Mouse (Mus musculus): ENCODE results near the gene Galntl6. TPM values are rescaled to one million over a fixed set of nuclear protein-coding genes. Genes with fewer than 3 reads are reported as not detected.
A peak's percentile ranks its signal among the peaks of the same experiment; 100 is the strongest.

Gene Galntl6
- polyA plus RNA-seq, 1 experiment from 2014 or later = 1.2 TPM

GRCm38 (mm10) chr8:58568086-58568485 lies 344.4 kb downstream of the Galntl6 start:
- DNase-seq (ENCODE audit: low spot score) (no peak), ATAC-seq (ENCODE audit: low read depth) (no peak)
- H3K9ac ChIP-seq (ENCODE audit: low read depth, low read length) = no peak overlapping the region
- 0 out of 2 replicates have a peak, but pooled peaks cover 4% of the 10 kb centered on the region for H3K4me1 ChIP-seq (ENCODE audit: control insufficient read depth, insufficient read depth, low read length)
- no peaks in the 10 kb centered on the region for H3K27me3 ChIP-seq (replicated peaks; ENCODE audit: control insufficient read depth, insufficient read depth, low read length)
- no peaks in the 10 kb centered on the region for H3K36me3 ChIP-seq (ENCODE audit: control insufficient read depth, insufficient read depth, low read length)
- no peak overlapping the region for H3K27ac ChIP-seq (replicated peaks; ENCODE audit: low read depth, low read length)
- no peak overlapping the region for H3K4me3 ChIP-seq (ENCODE audit: low read depth, low read length)
- H3K4me2 ChIP-seq (ENCODE audit: low read depth, low read length) = no peak overlapping the region
- WGBS = 65% methylated on average over 2 of the region's 2 CpGs
- no peaks in the 10 kb centered on the region for H3K9me3 ChIP-seq (ENCODE audit: control insufficient read depth, low read length)

GRCm38 (mm10) chr8:58566115-58566514 lies 346.3 kb downstream of the Galntl6 start:
- WGBS = 50% methylated on average over 2 of the region's 2 CpGs
- H3K4me3 ChIP-seq (ENCODE audit: low read depth, low read length) = no peak overlapping the region

GRCm38 (mm10) chr8:58535781-58536180 lies 376.7 kb downstream of the Galntl6 start:
- H3K9ac ChIP-seq (ENCODE audit: low read depth, low read length) = no peak overlapping the region
- DNase-seq (ENCODE audit: low spot score) = no peak
- no peaks in the 10 kb centered on the region for H3K4me1 ChIP-seq (ENCODE audit: control insufficient read depth, insufficient read depth, low read length)
- no peaks in the 10 kb centered on the region for H3K36me3 ChIP-seq (ENCODE audit: control insufficient read depth, insufficient read depth, low read length)
- no peaks in the 10 kb centered on the region for H3K27me3 ChIP-seq (replicated peaks; ENCODE audit: control insufficient read depth, insufficient read depth, low read length)
- WGBS = 91% methylated on average over 2 of the region's 2 CpGs
- no peak overlapping the region for H3K4me2 ChIP-seq (ENCODE audit: low read depth, low read length)
- no peak overlapping the region for H3K4me3 ChIP-seq (ENCODE audit: low read depth, low read length)
- no peaks in the 10 kb centered on the region for H3K9me3 ChIP-seq (ENCODE audit: control insufficient read depth, low read length)
- H3K27ac ChIP-seq (replicated peaks; ENCODE audit: low read depth, low read length) = no peak overlapping the region
- ATAC-seq (ENCODE audit: low read depth) = no peak

More at GRCm38 (mm10) chr8:58566115-58566514, 346.3 kb downstream of the Galntl6 start:
- H3K27ac ChIP-seq (replicated peaks; ENCODE audit: low read depth, low read length) = no peak overlapping the region
- no peaks in the 10 kb centered on the region for H3K9me3 ChIP-seq (ENCODE audit: control insufficient read depth, low read length)
- no peaks in the 10 kb centered on the region for H3K27me3 ChIP-seq (replicated peaks; ENCODE audit: control insufficient read depth, insufficient read depth, low read length)
- no peaks in the 10 kb centered on the region for H3K36me3 ChIP-seq (ENCODE audit: control insufficient read depth, insufficient read depth, low read length)
- peak; percentile 56 for DNase-seq (ENCODE audit: low spot score)
- no peak overlapping the region for H3K4me2 ChIP-seq (ENCODE audit: low read depth, low read length)
- no peak for ATAC-seq (ENCODE audit: low read depth)
- H3K4me1 ChIP-seq (ENCODE audit: control insufficient read depth, insufficient read depth, low read length) = 0 out of 2 replicates have a peak, but pooled peaks cover 4% of the 10 kb centered on the region
- H3K9ac ChIP-seq (ENCODE audit: low read depth, low read length) = no peak overlapping the region

- Histone ChIP-seq H3K9ac (ENCODE audit: low read depth, low read length) (no peak overlapping the region), H3K4me3 (ENCODE audit: low read depth, low read length) (no peak overlapping the region), H3K4me1 (ENCODE audit: control insufficient read depth, insufficient read depth, low read length) (no peaks in the 10 kb centered on the region), H3K36me3 (ENCODE audit: control insufficient read depth, insufficient read depth, low read length) (no peaks in the 10 kb centered on the region), H3K27ac (replicated peaks; ENCODE audit: low read depth, low read length) (no peak overlapping the region), H3K9me3 (ENCODE audit: control insufficient read depth, low read length) (no peaks in the 10 kb centered on the region), H3K4me2 (ENCODE audit: low read depth, low read length) (no peak overlapping the region), H3K27me3 (replicated peaks; ENCODE audit: control insufficient read depth, insufficient read depth, low read length) (no peaks in the 10 kb centered on the region)
- no peak for DNase-seq (ENCODE audit: low spot score)
- no peak for ATAC-seq (ENCODE audit: low read depth)
These were observed 377.8 kb downstream of the Galntl6 start for GRCm38 (mm10) chr8:58534631-58535030.

GRCm38 (mm10) chr8:58523443-58523842 lies 389.0 kb downstream of the Galntl6 start:
- DNase-seq (ENCODE audit: low spot score) (no peak), ATAC-seq (ENCODE audit: low read depth) (no peak)
- Histone ChIP-seq H3K4me2 (ENCODE audit: low read depth, low read length) (no peak overlapping the region), H3K4me1 (ENCODE audit: control insufficient read depth, insufficient read depth, low read length) (no peaks in the 10 kb centered on the region), H3K4me3 (ENCODE audit: low read depth, low read length) (no peak overlapping the region), H3K27me3 (replicated peaks; ENCODE audit: control insufficient read depth, insufficient read depth, low read length) (no peaks in the 10 kb centered on the region), H3K9ac (ENCODE audit: low read depth, low read length) (no peak overlapping the region), H3K36me3 (ENCODE audit: control insufficient read depth, insufficient read depth, low read length) (no peaks in the 10 kb centered on the region), H3K27ac (replicated peaks; ENCODE audit: low read depth, low read length) (no peak overlapping the region), H3K9me3 (ENCODE audit: control insufficient read depth, low read length) (no peaks in the 10 kb centered on the region)
- WGBS = 25% methylated on average over 1 of the region's 1 CpGs

- H3K4me3 ChIP-seq (ENCODE audit: low read depth, low read length) = no peak overlapping the region
- no peaks in the 10 kb centered on the region for H3K9me3 ChIP-seq (ENCODE audit: control insufficient read depth, low read length)
- no peak overlapping the region for H3K4me2 ChIP-seq (ENCODE audit: low read depth, low read length)
- ATAC-seq (ENCODE audit: low read depth) (no peak), DNase-seq (ENCODE audit: low spot score) (no peak)
- H3K36me3 ChIP-seq (ENCODE audit: control insufficient read depth, insufficient read depth, low read length) = no peaks in the 10 kb centered on the region
- H3K9ac ChIP-seq (ENCODE audit: low read depth, low read length) = no peak overlapping the region
- H3K4me1 ChIP-seq (ENCODE audit: control insufficient read depth, insufficient read depth, low read length) = no peaks in the 10 kb centered on the region
- H3K27ac ChIP-seq (replicated peaks; ENCODE audit: low read depth, low read length) = no peak overlapping the region
- H3K27me3 ChIP-seq (replicated peaks; ENCODE audit: control insufficient read depth, insufficient read depth, low read length) = no peaks in the 10 kb centered on the region
These were observed 390.5 kb downstream of the Galntl6 start for GRCm38 (mm10) chr8:58521932-58522331.

GRCm38 (mm10) chr8:58510516-58510915 lies 401.9 kb downstream of the Galntl6 start:
- Histone ChIP-seq H3K9ac (ENCODE audit: low read depth, low read length) (no peak overlapping the region), H3K9me3 (ENCODE audit: control insufficient read depth, low read length) (no peaks in the 10 kb centered on the region), H3K27ac (replicated peaks; ENCODE audit: low read depth, low read length) (no peak overlapping the region), H3K4me3 (ENCODE audit: low read depth, low read length) (no peak overlapping the region), H3K4me2 (ENCODE audit: low read depth, low read length) (no peak overlapping the region), H3K36me3 (ENCODE audit: control insufficient read depth, insufficient read depth, low read length) (no peaks in the 10 kb centered on the region), H3K27me3 (replicated peaks; ENCODE audit: control insufficient read depth, insufficient read depth, low read length) (no peaks in the 10 kb centered on the region), H3K4me1 (ENCODE audit: control insufficient read depth, insufficient read depth, low read length) (no peaks in the 10 kb centered on the region)
- DNase-seq (ENCODE audit: low spot score) = no peak
- ATAC-seq (ENCODE audit: low read depth) = no peak

GRCm38 (mm10) chr8:58509051-58509450 lies 403.4 kb downstream of the Galntl6 start:
- no peak overlapping the region for H3K4me2 ChIP-seq (ENCODE audit: low read depth, low read length)
- H3K27ac ChIP-seq (replicated peaks; ENCODE audit: low read depth, low read length) = no peak overlapping the region
- H3K9me3 ChIP-seq (ENCODE audit: control insufficient read depth, low read length) = no peaks in the 10 kb centered on the region
- H3K36me3 ChIP-seq (ENCODE audit: control insufficient read depth, insufficient read depth, low read length) = no peaks in the 10 kb centered on the region
- H3K27me3 ChIP-seq (replicated peaks; ENCODE audit: control insufficient read depth, insufficient read depth, low read length) = no peaks in the 10 kb centered on the region
- DNase-seq (ENCODE audit: low spot score) (no peak), ATAC-seq (ENCODE audit: low read depth) (no peak)
- H3K4me1 ChIP-seq (ENCODE audit: control insufficient read depth, insufficient read depth, low read length) = no peaks in the 10 kb centered on the region
- WGBS = 71% methylated on average over 1 of the region's 1 CpGs
- no peak overlapping the region for H3K4me3 ChIP-seq (ENCODE audit: low read depth, low read length)
- H3K9ac ChIP-seq (ENCODE audit: low read depth, low read length) = no peak overlapping the region

- 44% methylated on average over 4 of the region's 4 CpGs for WGBS
- Histone ChIP-seq H3K4me3 (ENCODE audit: low read depth, low read length) (no peak overlapping the region), H3K27ac (replicated peaks; ENCODE audit: low read depth, low read length) (no peak overlapping the region), H3K27me3 (replicated peaks; ENCODE audit: control insufficient read depth, insufficient read depth, low read length) (no peaks in the 10 kb centered on the region), H3K36me3 (ENCODE audit: control insufficient read depth, insufficient read depth, low read length) (no peaks in the 10 kb centered on the region), H3K4me1 (ENCODE audit: control insufficient read depth, insufficient read depth, low read length) (no peaks in the 10 kb centered on the region), H3K4me2 (ENCODE audit: low read depth, low read length) (no peak overlapping the region), H3K9me3 (ENCODE audit: control insufficient read depth, low read length) (no peaks in the 10 kb centered on the region), H3K9ac (ENCODE audit: low read depth, low read length) (no peak overlapping the region)
- ATAC-seq (ENCODE audit: low read depth) = no peak
- no peak for DNase-seq (ENCODE audit: low spot score)
These were observed 425.3 kb downstream of the Galntl6 start for GRCm38 (mm10) chr8:58487099-58487498.
